Mouse (Mus musculus): Measurements from ENCODE around the gene Irgq.

- TF ChIP-seq CTCF (IDR thresholded peaks at IDR 0.05) (no peak), POLR2A (IDR thresholded peaks at IDR 0.05; ENCODE audit: insufficient read depth, low read depth, low read length) (no peak)
Measured at GRCm38 (mm10) chr7:24547534-24548036, 17.1 kb downstream of the Irgq start.

All from heart, adult 2 months (tissue).